Mouse (Mus musculus) heart, adult 2 months (tissue): ENCODE results near the gene Gmppb.
A peak's percentile ranks its signal among the peaks of the same experiment; 100 is the strongest.

Experiments used
- CTCF ChIP-seq: fragments of 200-600 bp; IDR thresholded peaks from 2 replicates; pipeline ENCODE4 v1.8.1; 2022; ENCODE audit warnings: antibody characterized with exemption, mild to moderate bottlenecking, moderate library complexity
- EP300 ChIP-seq: fragments of 200-500 bp; IDR thresholded peaks from 2 replicates; pipeline ENCODE4 v1.6.1; 2011; ENCODE audit warnings: low read depth, low read length, control low read depth; ENCODE audit not compliant: insufficient read depth
- POLR2A ChIP-seq: fragments of 200-500 bp; IDR thresholded peaks from 2 replicates; pipeline ENCODE4 v1.6.1; 2011; ENCODE audit warnings: mild to moderate bottlenecking, low read depth, low read length, control low read depth; ENCODE audit not compliant: insufficient read depth

DNA sequence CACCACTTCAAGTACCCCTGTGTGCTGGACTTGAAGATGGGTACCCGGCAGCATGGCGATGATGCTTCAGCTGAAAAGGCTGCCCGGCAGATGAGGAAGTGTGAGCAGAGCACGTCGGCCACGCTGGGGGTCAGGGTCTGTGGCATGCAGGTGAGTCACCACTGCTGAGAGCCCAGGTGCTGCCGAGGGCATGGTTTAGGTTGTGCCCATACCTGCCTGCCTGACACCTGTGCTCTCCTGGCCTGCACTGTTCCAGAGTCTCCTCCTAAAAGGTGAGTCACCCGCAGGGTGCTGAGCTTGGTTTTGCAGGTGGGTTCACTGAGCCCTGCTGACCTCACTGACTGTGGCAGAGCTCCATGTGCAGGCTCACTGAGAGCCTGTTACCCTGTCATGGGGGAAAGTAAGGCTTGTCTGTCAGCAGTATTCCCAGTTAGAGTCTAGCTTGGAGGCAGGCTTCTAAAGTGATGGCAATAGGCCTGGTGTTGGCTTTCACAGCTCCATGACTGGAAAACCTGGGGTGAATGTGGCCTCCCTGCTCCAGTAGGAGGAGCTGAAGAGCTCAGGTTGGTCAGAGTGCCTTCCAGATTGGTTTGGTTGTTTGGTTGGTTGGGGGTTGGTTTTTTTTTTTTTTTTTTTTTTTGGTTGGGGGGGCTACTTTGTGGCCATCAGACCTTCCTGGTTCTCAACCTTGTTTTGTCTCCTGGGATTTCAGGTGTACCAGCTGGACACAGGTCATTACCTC lies 4.1 kb upstream of the Gmppb start:
- TF ChIP-seq CTCF = peak; percentile 29
- TF ChIP-seq EP300 = no peak
- TF ChIP-seq POLR2A = no peak
